Mouse (Mus musculus) lung, embryonic 14.5 days (tissue): ENCODE measurements at regions not wholly inside any gene's neighbourhood (a gene's known extent, or its start where the extent isn't known, plus 50 kb on each side); places are given as distances from the start of the nearest gene placed in this dataset.

Experiments
- ATAC-seq: fragments of 200-750 bp; cut with Nextera tagmentation; 2 replicates; pipeline ENCODE4 v1.8.0; 2017; ENCODE audit warnings: mild to moderate bottlenecking, moderate TSS enrichment, moderate library complexity; ENCODE audit not compliant: insufficient read depth
- DNase-seq: peaks from one replicate; pipeline ENCODE4 v3.0.0-alpha.2; 2015
- H3K27ac ChIP-seq: fragments of 300-500 bp; sonication (generic); 2 replicates; pipeline ENCODE4 v1.5.1; 2014; ENCODE audit warnings: low read depth, mild to moderate bottlenecking, moderate library complexity
- H3K27me3 ChIP-seq: fragments of 300-500 bp; sonication (generic); 2 replicates; pipeline ENCODE4 v1.6.1; 2014; ENCODE audit warnings: low read length, control low read depth; ENCODE audit not compliant: insufficient read depth
- H3K36me3 ChIP-seq: fragments of 300-500 bp; sonication (generic); 2 replicates; pipeline ENCODE4 v1.6.1; 2014; ENCODE audit warnings: control low read depth; ENCODE audit not compliant: insufficient read depth
- H3K4me1 ChIP-seq: fragments of 300-500 bp; sonication (generic); 2 replicates; pipeline ENCODE4 v1.6.1; 2014; ENCODE audit warnings: antibody characterized with exemption, control low read depth; ENCODE audit not compliant: insufficient read depth
- H3K4me2 ChIP-seq: fragments of 300-500 bp; sonication (generic); 2 replicates; pipeline ENCODE4 v1.6.1; 2014; ENCODE audit warnings: mild to moderate bottlenecking
- H3K4me3 ChIP-seq: fragments of 300-500 bp; sonication (generic); 2 replicates; pipeline ENCODE4 v1.5.1; 2014; ENCODE audit warnings: low read depth, low read length
- H3K9ac ChIP-seq: fragments of 300-500 bp; sonication (generic); 2 replicates; pipeline ENCODE4 v1.6.1; 2014
- H3K9me3 ChIP-seq: fragments of 300-500 bp; sonication (generic); 2 replicates; pipeline ENCODE4 v1.6.1; 2016; ENCODE audit warnings: low read depth, low read length, control low read depth
- CTCF ChIP-seq: IDR thresholded peaks from 2 replicates; pipeline ENCODE4 v1.5.1; 2016; ENCODE audit warnings: antibody characterized with exemption, low read depth
- WGBS: fragments of 180-500 bp; shearing (Covaris S2); extraction: QIAGEN DNeasy Blood & Tissue Kit; methylation state at CpG from one replicate; pipeline ENCODE4 v1.1.7; 2014; 5-methylcytosine and 5-hydroxymethylcytosine counted together

- H3K9ac ChIP-seq: no peak overlapping the region
- H3K36me3 ChIP-seq: no peaks in the 10 kb centered on the region
- 79% methylated on average over 4 of the region's 4 CpGs for WGBS
- no peak for ATAC-seq
- H3K27ac ChIP-seq: no peak overlapping the region
- no peak for TF ChIP-seq CTCF
- no peaks in the 10 kb centered on the region for H3K9me3 ChIP-seq
- DNase-seq: no peak
- H3K4me2 ChIP-seq: no peak overlapping the region
- no peaks in the 10 kb centered on the region for H3K27me3 ChIP-seq
- H3K4me3 ChIP-seq: no peak overlapping the region
- H3K4me1 ChIP-seq: no peaks in the 10 kb centered on the region
These were observed 1037.3 kb downstream of the Fam181b start for GRCm38 (mm10) chr7:94116899-94117521.

GRCm38 (mm10) chr7:94123781-94124180, 1044.1 kb downstream of the Fam181b start:
- no peak for TF ChIP-seq CTCF
- Histone ChIP-seq H3K4me2 (no peak overlapping the region), H3K9me3 (no peaks in the 10 kb centered on the region), H3K9ac (no peak overlapping the region), H3K27ac (no peak overlapping the region), H3K4me1 (no peaks in the 10 kb centered on the region), H3K36me3 (no peaks in the 10 kb centered on the region), H3K4me3 (no peak overlapping the region), H3K27me3 (no peaks in the 10 kb centered on the region)
- ATAC-seq (no peak), DNase-seq (no peak)
- WGBS: 63% methylated on average over 1 of the region's 1 CpGs

- no peaks in the 10 kb centered on the region for H3K36me3 ChIP-seq
- H3K4me3 ChIP-seq: no peak overlapping the region
- H3K4me1 ChIP-seq: no peaks in the 10 kb centered on the region
- no peak for TF ChIP-seq CTCF
- no peak overlapping the region for H3K9ac ChIP-seq
- H3K4me2 ChIP-seq: no peak overlapping the region
- no peaks in the 10 kb centered on the region for H3K9me3 ChIP-seq
- DNase-seq (no peak), ATAC-seq (no peak)
- no peak overlapping the region for H3K27ac ChIP-seq
- H3K27me3 ChIP-seq: no peaks in the 10 kb centered on the region
These were observed 1074.6 kb downstream of the Fam181b start for GRCm38 (mm10) chr7:94154221-94154620.

GRCm38 (mm10) chr7:94155458-94155857, 1075.8 kb downstream of the Fam181b start:
- no peaks in the 10 kb centered on the region for H3K9me3 ChIP-seq
- H3K27me3 ChIP-seq: no peaks in the 10 kb centered on the region
- no peak overlapping the region for H3K27ac ChIP-seq
- no peaks in the 10 kb centered on the region for H3K36me3 ChIP-seq
- H3K4me3 ChIP-seq: no peak overlapping the region
- 80% methylated on average over 1 of the region's 1 CpGs for WGBS
- DNase-seq (no peak), ATAC-seq (no peak)
- no peak for TF ChIP-seq CTCF
- H3K9ac ChIP-seq: no peak overlapping the region
- no peak overlapping the region for H3K4me2 ChIP-seq
- no peaks in the 10 kb centered on the region for H3K4me1 ChIP-seq

GRCm38 (mm10) chr7:94180027-94180426, 1100.4 kb downstream of the Fam181b start:
- H3K9me3 ChIP-seq: no peaks in the 10 kb centered on the region
- no peaks in the 10 kb centered on the region for H3K36me3 ChIP-seq
- H3K9ac ChIP-seq: no peak overlapping the region
- DNase-seq: no peak
- H3K4me3 ChIP-seq: no peak overlapping the region
- TF ChIP-seq CTCF: no peak
- no peak overlapping the region for H3K4me2 ChIP-seq
- WGBS: 77% methylated on average over 2 of the region's 2 CpGs
- H3K27ac ChIP-seq: no peak overlapping the region
- ATAC-seq: no peak
- no peaks in the 10 kb centered on the region for H3K27me3 ChIP-seq
- no peaks in the 10 kb centered on the region for H3K4me1 ChIP-seq

- Histone ChIP-seq H3K9me3 (no peaks in the 10 kb centered on the region), H3K4me1 (no peaks in the 10 kb centered on the region), H3K36me3 (no peaks in the 10 kb centered on the region), H3K27ac (no peak overlapping the region), H3K4me2 (no peak overlapping the region), H3K27me3 (no peaks in the 10 kb centered on the region), H3K9ac (no peak overlapping the region), H3K4me3 (no peak overlapping the region)
- WGBS: 84% methylated on average over 1 of the region's 1 CpGs
- TF ChIP-seq CTCF: no peak
- DNase-seq: no peak
- ATAC-seq: no peak
These were observed 1132.7 kb downstream of the Fam181b start for GRCm38 (mm10) chr7:94212341-94212740.

- TF ChIP-seq CTCF: no peak
- Histone ChIP-seq H3K27ac (no peak overlapping the region), H3K4me1 (no peaks in the 10 kb centered on the region), H3K27me3 (no peaks in the 10 kb centered on the region), H3K9ac (no peak overlapping the region), H3K36me3 (no peaks in the 10 kb centered on the region), H3K4me2 (no peak overlapping the region), H3K4me3 (no peak overlapping the region), H3K9me3 (no peaks in the 10 kb centered on the region)
- 57% methylated on average over 1 of the region's 1 CpGs for WGBS
- no peak for ATAC-seq
- DNase-seq: no peak
These were observed 1147.8 kb downstream of the Fam181b start for GRCm38 (mm10) chr7:94227482-94227881.

GRCm38 (mm10) chr7:94233653-94234052, 1154.0 kb downstream of the Fam181b start:
- no peak overlapping the region for H3K4me2 ChIP-seq
- H3K4me1 ChIP-seq: no peaks in the 10 kb centered on the region
- no peaks in the 10 kb centered on the region for H3K9me3 ChIP-seq
- no peak for DNase-seq
- H3K36me3 ChIP-seq: no peaks in the 10 kb centered on the region
- no peaks in the 10 kb centered on the region for H3K27me3 ChIP-seq
- WGBS: 80% methylated on average over 4 of the region's 4 CpGs
- no peak overlapping the region for H3K9ac ChIP-seq
- no peak for TF ChIP-seq CTCF
- no peak for ATAC-seq
- H3K27ac ChIP-seq: no peak overlapping the region
- no peak overlapping the region for H3K4me3 ChIP-seq
